In the genomic region with DNA sequence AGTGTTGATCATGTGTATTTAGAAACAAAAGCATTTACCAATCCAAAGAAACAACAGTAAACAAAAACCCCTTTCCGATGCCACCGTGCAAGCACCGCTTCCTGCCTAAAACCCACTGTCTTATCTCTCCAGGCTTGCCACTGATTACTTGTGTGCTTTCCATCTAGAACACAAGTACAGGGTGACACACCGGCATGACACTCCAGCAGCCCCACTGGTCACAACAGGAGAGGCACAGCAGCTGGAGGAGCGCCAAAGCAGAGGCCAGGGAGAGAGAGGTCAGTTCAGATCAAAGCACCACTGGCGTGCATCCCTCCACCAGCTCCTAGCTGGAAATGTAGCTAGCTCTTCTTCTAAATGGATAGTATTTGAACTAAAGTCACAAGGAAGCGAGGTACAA, we compare ENCODE assay signal across 17 mouse cellular contexts. TPM values are rescaled to one million over a fixed set of nuclear protein-coding genes. Genes with fewer than 3 reads are reported as not detected.
DNase-seq lines count a peak whose midpoint lies in the region; ATAC-seq and TF ChIP-seq lines count a peak whose summit lies in the region.
"Had no signal": no experiment of that assay in that cellular context is flagged by ENCODE, and none has a peak within 500 bp of the region (broad histone marks: within the 10 kb centered on the region; RNA-seq: fewer than 3 reads in every experiment).

No protein-coding gene starts in this region.

- no peaks in the 10 kb centered on the region for H3K9me3 ChIP-seq in heart, postnatal 0 days (replicated peaks; ENCODE audit: control insufficient read depth, low read length)
- H3K9me3 ChIP-seq in liver, embryonic 13.5 days (replicated peaks): no peaks in the 10 kb centered on the region
- no peaks in the 10 kb centered on the region for H3K9me3 ChIP-seq in midbrain, embryonic 10.5 days (replicated peaks)
- H3K9me3 ChIP-seq: embryonic facial prominence, embryonic 15.5 days; hindbrain, embryonic 12.5 days; intestine, embryonic 15.5 days; limb, embryonic 13.5 days had no signal

- H3K4me1 ChIP-seq in heart, postnatal 0 days (ENCODE audit: control insufficient read depth, insufficient read depth): peaks cover 9% of the 10 kb centered on the region; the same call in 1 of the 2 replicates
- peaks cover 40% of the 10 kb centered on the region for H3K4me1 ChIP-seq in liver, embryonic 13.5 days (replicated peaks)
- H3K4me1 ChIP-seq in midbrain, embryonic 10.5 days: no peaks in the 10 kb centered on the region
- H3K4me1 ChIP-seq: embryonic facial prominence, embryonic 15.5 days; intestine, embryonic 15.5 days had no signal

- H3K9ac ChIP-seq in heart, postnatal 0 days (replicated peaks; ENCODE audit: low read depth, low read length): no peak overlapping the region
- no peak overlapping the region for H3K9ac ChIP-seq in liver, embryonic 13.5 days
- H3K9ac ChIP-seq: embryonic facial prominence, embryonic 15.5 days; hindbrain, embryonic 12.5 days; intestine, embryonic 15.5 days; limb, embryonic 13.5 days had no signal

- no peak for TF ChIP-seq EP300 in heart, postnatal 0 days (IDR thresholded peaks at IDR 0.05; ENCODE audit: low read depth)

- no peak overlapping the region for H3K4me3 ChIP-seq in heart, postnatal 0 days (ENCODE audit: low read depth, low read length)
- H3K4me3 ChIP-seq in liver, embryonic 13.5 days (replicated peaks): no peak overlapping the region
- H3K4me3 ChIP-seq in midbrain, embryonic 10.5 days: no peak overlapping the region
- H3K4me3 ChIP-seq: embryonic facial prominence, embryonic 15.5 days; hindbrain, embryonic 12.5 days; intestine, embryonic 15.5 days; limb, embryonic 13.5 days had no signal

- H3K27me3 ChIP-seq in heart, postnatal 0 days (ENCODE audit: control insufficient read depth, insufficient read depth, low read length): no peaks in the 10 kb centered on the region
- H3K27me3 ChIP-seq in liver, embryonic 13.5 days: no peaks in the 10 kb centered on the region
- H3K27me3 ChIP-seq in midbrain, embryonic 10.5 days (ENCODE audit: low read depth, poor library complexity, severe bottlenecking): no peaks in the 10 kb centered on the region
- H3K27me3 ChIP-seq: embryonic facial prominence, embryonic 15.5 days; hindbrain, embryonic 12.5 days; intestine, embryonic 15.5 days; limb, embryonic 13.5 days; Patski had no signal

- H3K4me2 ChIP-seq in heart, postnatal 0 days (ENCODE audit: low read depth, low read length): 0 out of 2 replicates have a peak overlapping the region, but pooled peaks have one; percentile 13
- H3K4me2 ChIP-seq in liver, embryonic 13.5 days: no peak overlapping the region
- H3K4me2 ChIP-seq: embryonic facial prominence, embryonic 15.5 days; hindbrain, embryonic 12.5 days; intestine, embryonic 15.5 days; limb, embryonic 13.5 days had no signal

- 22% methylated on average over 7 of the region's 7 CpGs for WGBS in heart, postnatal 0 days
- 26% methylated on average over 7 of the region's 7 CpGs for WGBS in liver, embryonic 13.5 days (ENCODE audit: insufficient replicate concordance)
- WGBS in midbrain, embryonic 10.5 days: 90% methylated on average over 7 of the region's 7 CpGs

- no peak overlapping the region; the same call in 1 of the 2 replicates for H3K27ac ChIP-seq in heart, postnatal 0 days (ENCODE audit: low read depth)
- no peak overlapping the region; the same call in 1 of the 2 replicates for H3K27ac ChIP-seq in liver, embryonic 13.5 days
- no peak overlapping the region for H3K27ac ChIP-seq in midbrain, embryonic 10.5 days (replicated peaks)
- H3K27ac ChIP-seq: embryonic facial prominence, embryonic 15.5 days; hindbrain, embryonic 12.5 days; intestine, embryonic 15.5 days; kidney, postnatal 0 days; limb, embryonic 13.5 days had no signal

- peak; percentile 58 for ATAC-seq in heart, postnatal 0 days (ENCODE audit: insufficient read depth, low read depth)
- ATAC-seq in liver, embryonic 13.5 days (ENCODE audit: low read depth): peak; percentile 61
- ATAC-seq: intestine, embryonic 15.5 days; Patski had no signal

- no peak for TF ChIP-seq CTCF in heart, postnatal 0 days (IDR thresholded peaks at IDR 0.05; ENCODE audit: low read depth)

- DNase-seq in adrenal gland, postnatal 10 days: peak; percentile 43
- DNase-seq in adrenal gland, adult 8-10 months: no peak
- DNase-seq in adipocyte (ENCODE audit: low spot score): peak; percentile 57
- DNase-seq in heart, postnatal 0 days (ENCODE audit: low spot score): no peak
- no peak for DNase-seq in liver, embryonic 13.5 days
- DNase-seq in cerebellum, adult 8-10 months: no peak
- DNase-seq in midbrain, embryonic 10.5 days (ENCODE audit: low spot score): no peak
- no peak for DNase-seq in layer of hippocampus, adult 18-20 months (ENCODE audit: low spot score in 2 of 2)
- DNase-seq: gastrocnemius, postnatal 36 days; layer of hippocampus, adult 9-11 months; thymus, postnatal 36 days had no signal

- H3K36me3 ChIP-seq in heart, postnatal 0 days (replicated peaks; ENCODE audit: control insufficient read depth, insufficient read depth, low read length): peaks cover 48% of the 10 kb centered on the region
- H3K36me3 ChIP-seq in liver, embryonic 13.5 days: peaks cover 58% of the 10 kb centered on the region
- H3K36me3 ChIP-seq in midbrain, embryonic 10.5 days: peaks cover 62% of the 10 kb centered on the region
- H3K36me3 ChIP-seq: intestine, embryonic 15.5 days had no signal

RNA-seq across cellular contexts. Expression of gene Fam98a, which starts 7.5 kb away (rescaled TPM):
- total RNA-seq in adrenal gland, postnatal 10 days (2021): 10 to 100 TPM; 24.8 to 32.8 TPM
- total RNA-seq in adrenal gland, adult 8-10 months (2022): 10 to 100 TPM; 27.8 to 37.4 (median 35.5) TPM
- 6.9 and 7.7 TPM in 2 replicates for total RNA-seq in heart, postnatal 0 days (2014; rRNA removed; ENCODE audit: low replicate concordance)
- 19.3 and 20.8 TPM in 2 replicates for polyA plus RNA-seq in heart, postnatal 0 days (2015; fragmentation: Nextera tagmentation; extraction: Ambion mirVana)
- polyA plus RNA-seq in liver, embryonic 13.5 days (2015; fragmentation: Nextera tagmentation; extraction: Ambion mirVana): 20.2 and 24.7 TPM in 2 replicates
- 24.5 and 27.0 TPM in 2 replicates for polyA plus RNA-seq in midbrain, embryonic 10.5 days (2016; fragmentation: Nextera tagmentation; extraction: Ambion mirVana)
- 10 to 100 TPM; 36.0 to 42.4 TPM for total RNA-seq in layer of hippocampus, adult 18-20 months (2021)

Comparison
In these comparisons a context has a peak if more than half of its experiments do, and no peak if none do; other contexts are left out.
1. DNase-seq: peak in adrenal gland, postnatal 10 days (single experiment) and adipocyte (single experiment); none in adrenal gland, adult 8-10 months (single experiment), heart, postnatal 0 days (single experiment), liver, embryonic 13.5 days (single experiment), cerebellum, adult 8-10 months (single experiment), midbrain, embryonic 10.5 days (single experiment) and layer of hippocampus, adult 18-20 months (0 of 2).